Mouse (Mus musculus): ENCODE measurements around the gene Plvap. TPM values are rescaled to one million over a fixed set of nuclear protein-coding genes. Genes with fewer than 3 reads are reported as not detected.

The Plvap gene
- total and polyA plus RNA-seq, 3 experiments, result 11.7 to 20.4 TPM; not detected in 1

DNA sequence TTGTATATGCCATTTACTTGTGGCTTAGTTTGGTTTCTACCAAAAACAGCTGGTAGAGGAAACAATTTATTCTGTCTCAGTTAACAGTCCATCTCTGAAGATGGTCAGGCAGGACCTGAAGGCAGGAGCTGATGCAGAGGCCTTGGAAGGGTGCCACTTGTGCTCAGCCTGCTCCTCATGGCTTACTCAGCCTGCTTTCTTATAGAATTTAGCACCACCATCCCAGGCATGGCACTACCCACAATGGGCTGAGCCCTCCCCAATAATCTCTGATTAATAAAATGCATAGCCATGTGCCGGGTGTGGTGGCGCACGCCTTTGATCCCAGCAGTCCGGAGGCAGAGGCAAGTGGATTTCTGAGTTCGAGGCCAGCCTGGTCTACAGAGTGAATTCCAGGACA, 45.4 kb downstream of the Plvap start:
- Histone ChIP-seq H3K9me3 (replicated peaks; ENCODE audit: insufficient read depth, low read length) (no peaks in the 10 kb centered on the region), H3K9ac (ENCODE audit: control insufficient read depth, low read depth, low read length, poor library complexity, severe bottlenecking) (no peak overlapping the region), H3K79me2 (ENCODE audit: control insufficient read depth, insufficient read depth, low read length, poor library complexity) (peaks cover 25% of the 10 kb centered on the region), H3K4me1 (ENCODE audit: control insufficient read depth in 1 of 2, insufficient read depth in 2 of 2, low read length in 2 of 2) (peaks cover 0 to 24% of the 10 kb centered on the region in 2 experiments; a peak in 2 of 4 replicates), H3K27ac (ENCODE audit: control insufficient read depth, low read depth, low read length) (no peak overlapping the region), H3K27me3 (ENCODE audit: control insufficient read depth in 1 of 2, insufficient read depth in 2 of 2, low read length in 2 of 2) (no peaks in the 10 kb centered on the region), H3K36me3 (ENCODE audit: control insufficient read depth in 1 of 2, insufficient read depth in 2 of 2, low read length in 2 of 2) (peaks cover 0 to 13% of the 10 kb centered on the region in 2 experiments; a peak in 1 of 4 replicates), H3K4me3 (ENCODE audit: control insufficient read depth in 1 of 2, insufficient read depth in 1 of 2, low read depth in 2 of 2, low read length in 2 of 2) (no peak overlapping the region)
- TF ChIP-seq ZMIZ1 (IDR thresholded peaks at IDR 0.05; ENCODE audit: low read depth, low read length) (no peak), UBTF (IDR thresholded peaks at IDR 0.05; ENCODE audit: borderline replicate concordance, insufficient read depth, low read depth, low read length) (no peak), TAL1 (IDR thresholded peaks at IDR 0.05; ENCODE audit: low read length) (no peak), CTCF (IDR thresholded peaks at IDR 0.05 in 2 of 3, conservative IDR thresholded peaks at IDR 0.05 in 1 of 3; ENCODE audit: control insufficient read depth in 1 of 3, insufficient read depth in 1 of 3, low read depth in 2 of 3, low read length in 3 of 3, poor library complexity in 1 of 3, severe bottlenecking in 1 of 3) (no peak), EP300 (IDR thresholded peaks at IDR 0.05; ENCODE audit: low read depth in 1 of 2, low read length in 2 of 2) (no peak), CHD2 (IDR thresholded peaks at IDR 0.05; ENCODE audit: low read length) (no peak), BHLHE40 (IDR thresholded peaks at IDR 0.05; ENCODE audit: borderline replicate concordance, low read depth, low read length) (no peak), RAD21 (IDR thresholded peaks at IDR 0.05; ENCODE audit: low read depth, low read length) (no peak), USF1 (IDR thresholded peaks at IDR 0.05; ENCODE audit: low read depth, low read length) (no peak), MAX (IDR thresholded peaks at IDR 0.05; ENCODE audit: low read length) (no peak), USF2 (IDR thresholded peaks at IDR 0.05; ENCODE audit: borderline replicate concordance in 1 of 2, insufficient read depth in 1 of 2, low read depth in 1 of 2, low read length in 2 of 2) (no peak), NRF1 (IDR thresholded peaks at IDR 0.05; ENCODE audit: insufficient read depth, low read depth, low read length, poor library complexity, severe bottlenecking) (no peak)
- DNase-seq (ENCODE audit: low read depth, low spot score), result no peak

DNA sequence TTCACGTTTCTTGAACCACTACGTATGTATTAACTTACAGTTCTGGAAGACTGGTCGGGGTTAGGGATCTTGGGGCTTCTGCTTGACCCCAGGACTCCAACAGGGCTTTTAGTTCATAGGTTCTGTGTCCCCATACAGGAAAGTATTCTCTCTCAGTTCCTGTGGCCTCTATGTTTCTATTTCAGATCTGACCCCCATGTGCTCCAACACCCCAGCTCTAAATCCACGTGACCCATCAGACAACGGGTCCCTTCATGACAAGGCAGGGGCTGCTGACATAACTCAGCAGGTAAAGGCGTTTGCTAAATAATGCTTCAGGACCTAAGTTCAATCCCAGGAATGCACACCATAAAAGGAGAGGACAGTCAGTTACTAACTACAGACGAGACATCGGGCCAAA, 45.8 kb downstream of the Plvap start:
- TF ChIP-seq USF2 (IDR thresholded peaks at IDR 0.05; ENCODE audit: borderline replicate concordance in 1 of 2, insufficient read depth in 1 of 2, low read depth in 1 of 2, low read length in 2 of 2) (no peak), ETS1 (IDR thresholded peaks at IDR 0.05; ENCODE audit: low read depth, low read length) (no peak), MAX (IDR thresholded peaks at IDR 0.05; ENCODE audit: low read length) (no peak), ELF1 (IDR thresholded peaks at IDR 0.05; ENCODE audit: low read depth, low read length) (no peak), POLR2AphosphoS5 (IDR thresholded peaks at IDR 0.05; ENCODE audit: borderline replicate concordance, low read depth, low read length) (no peak), TAL1 (IDR thresholded peaks at IDR 0.05; ENCODE audit: low read length) (no peak), MXI1 (IDR thresholded peaks at IDR 0.05; ENCODE audit: low read depth, low read length) (no peak), GATA1 (IDR thresholded peaks at IDR 0.05; ENCODE audit: low read depth, low read length) (no peak), EP300 (IDR thresholded peaks at IDR 0.05; ENCODE audit: low read depth in 1 of 2, low read length in 2 of 2) (no peak), TCF12 (IDR thresholded peaks at IDR 0.05; ENCODE audit: low read depth, low read length) (no peak), POLR2A (IDR thresholded peaks at IDR 0.05; ENCODE audit: control insufficient read depth in 1 of 2, insufficient read depth in 1 of 2, low read depth in 1 of 2, low read length in 2 of 2, poor library complexity in 1 of 2) (no peak), JUND (IDR thresholded peaks at IDR 0.05; ENCODE audit: low read depth, low read length) (no peak), UBTF (IDR thresholded peaks at IDR 0.05; ENCODE audit: borderline replicate concordance, insufficient read depth, low read depth, low read length) (no peak), MYB (IDR thresholded peaks at IDR 0.05; ENCODE audit: low read depth, low read length) (no peak), CHD1 (IDR thresholded peaks at IDR 0.05; ENCODE audit: low read depth, low read length) (no peak)
- Histone ChIP-seq H3K4me1 (ENCODE audit: control insufficient read depth in 1 of 2, insufficient read depth in 2 of 2, low read length in 2 of 2) (peaks cover 0 to 24% of the 10 kb centered on the region in 2 experiments; a peak in 2 of 4 replicates), H3K27me3 (ENCODE audit: control insufficient read depth in 1 of 2, insufficient read depth in 2 of 2, low read length in 2 of 2) (no peaks in the 10 kb centered on the region), H3K4me3 (ENCODE audit: control insufficient read depth in 1 of 2, insufficient read depth in 1 of 2, low read depth in 2 of 2, low read length in 2 of 2) (peak overlapping the region; percentile 68 to 81), H3K36me3 (ENCODE audit: control insufficient read depth in 1 of 2, insufficient read depth in 2 of 2, low read length in 2 of 2) (peaks cover 0 to 13% of the 10 kb centered on the region in 2 experiments; a peak in 1 of 4 replicates), H3K9ac (ENCODE audit: control insufficient read depth, low read depth, low read length, poor library complexity, severe bottlenecking) (peak overlapping the region; percentile 80), H3K9me3 (replicated peaks; ENCODE audit: insufficient read depth, low read length) (no peaks in the 10 kb centered on the region), H3K27ac (ENCODE audit: control insufficient read depth, low read depth, low read length) (no peak overlapping the region), H3K79me2 (ENCODE audit: control insufficient read depth, insufficient read depth, low read length, poor library complexity) (peaks cover 22% of the 10 kb centered on the region)
- no peak for DNase-seq (ENCODE audit: low read depth, low spot score)

Data from MEL (cell line).